Mouse (Mus musculus) forebrain, embryonic 14.5 days (tissue): ENCODE measurements at regions not wholly inside any gene's neighbourhood (a gene's known extent, or its start where the extent isn't known, plus 50 kb on each side); places are given as distances from the start of the nearest gene placed in this dataset.

Experiments
- ATAC-seq: fragments of 200-750 bp; cut with Nextera tagmentation; 2 replicates; pipeline ENCODE4 v1.8.0; 2017; ENCODE audit warnings: mild to moderate bottlenecking, moderate library complexity
- DNase-seq: peaks from one replicate; pipeline ENCODE4 v3.0.0-alpha.2; 2015; ENCODE audit warnings: low spot score
- H3K27ac ChIP-seq: fragments of 300-500 bp; sonication (generic); 2 replicates; pipeline ENCODE4 v1.5.1; 2014; ENCODE audit warnings: low read depth, mild to moderate bottlenecking, control low read depth, low read length, moderate library complexity
- H3K27me3 ChIP-seq: fragments of 300-500 bp; sonication (generic); replicated peaks from 2 replicates; pipeline ENCODE4 v1.6.1; 2014; ENCODE audit warnings: low read length, control low read depth, mixed read lengths; ENCODE audit not compliant: control insufficient read depth, insufficient read depth
- H3K36me3 ChIP-seq: fragments of 300-500 bp; sonication (generic); 2 replicates; pipeline ENCODE4 v1.6.1; 2014; ENCODE audit warnings: low read length, control low read depth; ENCODE audit not compliant: control insufficient read depth, insufficient read depth
- H3K4me1 ChIP-seq: fragments of 300-500 bp; sonication (generic); 2 replicates; pipeline ENCODE4 v1.6.1; 2014; ENCODE audit warnings: antibody characterized with exemption, low read length, control low read depth; ENCODE audit not compliant: control insufficient read depth, insufficient read depth
- H3K4me2 ChIP-seq: fragments of 300-500 bp; sonication (generic); 2 replicates; pipeline ENCODE4 v1.6.1; 2014; ENCODE audit warnings: mild to moderate bottlenecking, control low read depth, low read length
- H3K4me3 ChIP-seq: fragments of 300-500 bp; sonication (generic); 2 replicates; pipeline ENCODE4 v1.5.1; 2014; ENCODE audit warnings: low read depth, low read length, control low read depth
- H3K9ac ChIP-seq: fragments of 300-500 bp; sonication (generic); 2 replicates; pipeline ENCODE4 v1.6.1; 2014; ENCODE audit warnings: mild to moderate bottlenecking, low read length, control low read depth, moderate library complexity
- H3K9me3 ChIP-seq: fragments of 300-500 bp; sonication (generic); replicated peaks from 2 replicates; pipeline ENCODE4 v1.6.1; 2016; ENCODE audit warnings: low read length, control low read depth, mixed read lengths; ENCODE audit not compliant: control insufficient read depth
- WGBS: fragments of 180-500 bp; shearing (Covaris S2); extraction: QIAGEN DNeasy Blood & Tissue Kit; methylation state at CpG from one replicate; pipeline ENCODE4 v1.1.7; 2014; 5-methylcytosine and 5-hydroxymethylcytosine counted together

DNA sequence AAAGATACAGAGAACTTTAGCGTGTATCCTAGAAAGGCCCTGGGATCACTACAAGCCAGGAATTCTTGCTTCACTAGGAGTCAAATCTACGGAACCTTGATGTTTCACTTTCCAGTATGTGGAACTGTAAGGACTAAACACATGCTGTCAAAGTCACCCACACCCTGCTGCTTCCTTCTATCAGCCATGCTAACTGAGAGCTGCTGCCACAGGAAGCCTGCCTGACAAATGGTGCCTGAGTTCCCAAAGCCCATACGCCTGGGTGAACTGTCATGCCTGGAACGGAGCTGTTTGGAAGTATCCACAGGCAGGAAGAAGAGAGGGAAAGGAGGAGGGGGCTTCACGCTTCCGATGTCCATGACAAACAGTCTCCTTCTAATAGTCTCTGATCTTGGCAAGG lies 644.2 kb upstream of the Cdh5 start:
- H3K27me3 ChIP-seq, result no peaks in the 10 kb centered on the region
- H3K9ac ChIP-seq, result no peak overlapping the region
- DNase-seq, result no peak
- no peak overlapping the region for H3K4me3 ChIP-seq
- 86% methylated on average over 6 of the region's 6 CpGs for WGBS
- 0 out of 2 replicates have a peak, but pooled peaks cover 3% of the 10 kb centered on the region for H3K9me3 ChIP-seq
- H3K4me1 ChIP-seq, result no peaks in the 10 kb centered on the region
- H3K27ac ChIP-seq, result no peak overlapping the region
- no peak for ATAC-seq
- no peak overlapping the region for H3K4me2 ChIP-seq
- no peaks in the 10 kb centered on the region for H3K36me3 ChIP-seq

DNA sequence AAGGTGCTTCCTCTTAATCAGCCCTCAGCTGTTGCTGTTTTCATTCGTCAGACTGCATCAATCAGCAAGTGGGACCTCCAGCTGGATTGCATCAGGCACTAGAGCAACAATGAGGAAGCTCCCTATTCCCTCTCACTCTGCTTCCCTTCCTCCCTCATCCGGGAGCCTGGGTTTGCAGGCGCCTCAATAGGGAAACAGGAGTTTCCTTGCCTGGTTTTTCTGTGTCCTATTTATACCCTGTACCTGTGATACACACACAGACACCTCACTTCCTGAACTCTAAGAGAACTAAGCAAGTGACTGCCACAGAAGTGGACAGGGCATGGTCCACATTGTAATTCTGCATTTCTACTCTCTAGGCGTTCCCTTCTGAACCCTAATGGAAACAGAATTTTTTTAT lies 637.9 kb upstream of the Cdh5 start:
- 84% methylated on average over 4 of the region's 4 CpGs for WGBS
- Histone ChIP-seq H3K4me1 (peaks cover 6% of the 10 kb centered on the region; the same call in 1 of the 2 replicates), H3K9ac (no peak overlapping the region), H3K27me3 (no peaks in the 10 kb centered on the region), H3K36me3 (no peaks in the 10 kb centered on the region), H3K9me3 (0 out of 2 replicates have a peak, but pooled peaks cover 3% of the 10 kb centered on the region), H3K4me3 (no peak overlapping the region), H3K4me2 (no peak overlapping the region), H3K27ac (no peak overlapping the region)
- ATAC-seq (no peak), DNase-seq (no peak)

DNA sequence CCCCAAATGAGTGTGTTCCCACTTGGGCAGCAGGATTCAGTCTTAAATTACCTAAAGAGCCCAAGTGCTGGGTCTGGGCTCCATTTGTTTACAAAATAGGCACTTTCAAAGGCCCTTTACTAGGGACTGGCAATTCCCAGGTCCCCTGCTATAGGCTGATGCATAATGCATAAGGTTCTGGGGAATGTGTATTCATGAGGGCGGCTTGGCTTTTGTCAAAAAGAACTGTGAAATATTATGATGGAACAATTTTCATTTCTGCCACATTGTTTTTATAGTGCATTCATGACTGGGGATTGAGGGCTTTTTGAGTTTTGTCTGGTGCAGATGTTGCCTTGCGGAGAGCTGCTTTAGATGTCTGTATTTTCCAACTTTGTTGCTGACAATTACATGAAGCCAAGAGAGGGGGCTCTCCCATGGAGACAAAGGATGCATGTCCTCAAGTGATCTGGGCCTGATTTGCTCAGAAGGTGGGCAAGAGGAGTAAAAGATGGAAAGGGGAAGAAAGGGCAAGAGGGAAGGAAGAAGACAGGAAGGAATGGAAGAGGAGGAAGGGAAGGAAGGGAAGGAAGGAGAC lies 636.6 kb upstream of the Cdh5 start:
- 47% methylated on average over 2 of the region's 2 CpGs for WGBS
- DNase-seq (peak; percentile 60), ATAC-seq (peak; percentile 82)
- Histone ChIP-seq H3K4me3 (no peak overlapping the region), H3K4me1 (peaks cover 6% of the 10 kb centered on the region; the same call in 1 of the 2 replicates), H3K4me2 (no peak overlapping the region), H3K27me3 (no peaks in the 10 kb centered on the region), H3K9me3 (0 out of 2 replicates have a peak, but pooled peaks cover 3% of the 10 kb centered on the region), H3K9ac (no peak overlapping the region), H3K36me3 (no peaks in the 10 kb centered on the region), H3K27ac (no peak overlapping the region)

DNA sequence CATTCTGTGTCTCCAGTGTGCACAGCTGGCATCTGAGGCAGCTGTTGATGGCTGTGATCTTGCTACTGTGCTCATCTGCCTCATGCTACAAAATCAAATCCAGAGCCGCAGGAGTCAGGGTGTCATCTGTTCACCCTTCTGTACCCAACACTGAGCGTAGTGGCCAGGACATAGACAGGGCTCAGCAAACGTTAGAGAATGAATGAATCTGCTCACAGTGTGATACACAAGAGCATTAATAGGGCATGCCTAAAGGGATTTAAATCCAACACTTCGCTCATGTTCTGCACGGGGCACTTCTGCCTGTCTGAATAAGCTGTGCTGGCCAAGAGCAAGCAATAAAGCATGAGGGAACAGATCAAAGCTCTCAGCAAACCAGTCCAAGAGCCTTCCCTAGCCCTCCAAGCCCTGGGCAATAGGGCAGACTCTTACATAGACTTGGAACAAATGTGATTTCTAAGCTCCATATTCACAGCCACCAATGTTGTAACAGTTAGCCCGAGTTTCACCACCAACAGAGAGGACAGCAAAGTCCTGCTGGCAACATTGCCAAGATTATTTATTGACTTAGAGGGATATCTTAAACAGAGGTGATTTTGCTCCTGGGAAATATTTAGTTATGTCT lies 633.8 kb upstream of the Cdh5 start:
- WGBS, result 67% methylated on average over 6 of the region's 6 CpGs
- H3K4me3 ChIP-seq, result no peak overlapping the region
- DNase-seq, result no peak
- H3K27me3 ChIP-seq, result no peaks in the 10 kb centered on the region
- no peaks in the 10 kb centered on the region for H3K36me3 ChIP-seq
- ATAC-seq, result no peak
- H3K9me3 ChIP-seq, result no peaks in the 10 kb centered on the region
- H3K4me2 ChIP-seq, result no peak overlapping the region
- H3K27ac ChIP-seq, result no peak overlapping the region
- H3K4me1 ChIP-seq, result peaks cover 6% of the 10 kb centered on the region; the same call in 1 of the 2 replicates
- H3K9ac ChIP-seq, result no peak overlapping the region

DNA sequence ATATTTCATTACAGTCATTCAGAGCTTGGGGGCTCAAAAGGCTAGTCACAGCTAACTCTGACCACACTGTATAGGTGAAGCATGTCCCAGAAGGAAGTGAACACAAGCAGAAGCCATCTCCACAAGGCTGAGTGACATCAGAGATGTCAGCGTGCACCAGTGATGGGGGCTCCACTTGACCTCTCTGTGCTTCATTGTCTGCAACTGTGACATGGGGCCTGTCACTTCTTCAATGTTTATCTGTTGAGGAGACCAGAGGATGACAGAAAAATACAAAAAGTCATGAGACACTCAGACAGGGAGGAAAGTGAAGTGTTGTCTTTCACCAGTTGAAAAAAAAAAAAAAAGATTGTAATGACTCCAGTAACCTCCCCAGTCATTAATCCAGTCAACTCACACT lies 632.4 kb upstream of the Cdh5 start:
- H3K4me3 ChIP-seq, result no peak overlapping the region
- H3K27ac ChIP-seq, result no peak overlapping the region
- DNase-seq (no peak), ATAC-seq (no peak)
- no peak overlapping the region for H3K4me2 ChIP-seq
- peaks cover 6% of the 10 kb centered on the region; the same call in 1 of the 2 replicates for H3K4me1 ChIP-seq
- 88% methylated on average over 1 of the region's 1 CpGs for WGBS
- H3K27me3 ChIP-seq, result no peaks in the 10 kb centered on the region
- no peak overlapping the region for H3K9ac ChIP-seq
- H3K9me3 ChIP-seq, result no peaks in the 10 kb centered on the region; the same call in 1 of the 2 replicates
- no peaks in the 10 kb centered on the region for H3K36me3 ChIP-seq

DNA sequence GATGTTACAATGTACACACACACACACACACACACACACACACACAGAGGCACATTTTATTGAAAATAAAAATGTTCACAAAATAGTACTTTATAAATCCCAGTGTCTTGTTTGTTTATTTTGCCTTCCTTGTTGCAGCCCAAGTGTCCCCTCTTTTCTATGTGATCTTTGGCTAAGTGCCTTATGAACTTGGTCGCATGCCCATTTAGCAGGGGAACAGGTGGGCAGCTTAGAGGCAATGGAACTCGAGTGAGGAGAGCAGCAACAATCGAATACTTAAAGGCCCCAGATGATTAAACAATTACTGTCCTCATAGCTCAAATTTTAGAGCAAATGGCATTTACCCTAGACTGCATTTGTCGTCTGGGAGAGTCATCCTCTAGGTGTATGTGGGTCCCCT lies 631.1 kb upstream of the Cdh5 start:
- DNase-seq (no peak), ATAC-seq (no peak)
- Histone ChIP-seq H3K9ac (no peak overlapping the region), H3K9me3 (no peaks in the 10 kb centered on the region; the same call in 1 of the 2 replicates), H3K36me3 (no peaks in the 10 kb centered on the region), H3K4me2 (no peak overlapping the region), H3K4me1 (no peaks in the 10 kb centered on the region), H3K27ac (no peak overlapping the region), H3K4me3 (no peak overlapping the region), H3K27me3 (0 out of 2 replicates have a peak, but pooled peaks cover 2% of the 10 kb centered on the region)
- 44% methylated on average over 4 of the region's 4 CpGs for WGBS

DNA sequence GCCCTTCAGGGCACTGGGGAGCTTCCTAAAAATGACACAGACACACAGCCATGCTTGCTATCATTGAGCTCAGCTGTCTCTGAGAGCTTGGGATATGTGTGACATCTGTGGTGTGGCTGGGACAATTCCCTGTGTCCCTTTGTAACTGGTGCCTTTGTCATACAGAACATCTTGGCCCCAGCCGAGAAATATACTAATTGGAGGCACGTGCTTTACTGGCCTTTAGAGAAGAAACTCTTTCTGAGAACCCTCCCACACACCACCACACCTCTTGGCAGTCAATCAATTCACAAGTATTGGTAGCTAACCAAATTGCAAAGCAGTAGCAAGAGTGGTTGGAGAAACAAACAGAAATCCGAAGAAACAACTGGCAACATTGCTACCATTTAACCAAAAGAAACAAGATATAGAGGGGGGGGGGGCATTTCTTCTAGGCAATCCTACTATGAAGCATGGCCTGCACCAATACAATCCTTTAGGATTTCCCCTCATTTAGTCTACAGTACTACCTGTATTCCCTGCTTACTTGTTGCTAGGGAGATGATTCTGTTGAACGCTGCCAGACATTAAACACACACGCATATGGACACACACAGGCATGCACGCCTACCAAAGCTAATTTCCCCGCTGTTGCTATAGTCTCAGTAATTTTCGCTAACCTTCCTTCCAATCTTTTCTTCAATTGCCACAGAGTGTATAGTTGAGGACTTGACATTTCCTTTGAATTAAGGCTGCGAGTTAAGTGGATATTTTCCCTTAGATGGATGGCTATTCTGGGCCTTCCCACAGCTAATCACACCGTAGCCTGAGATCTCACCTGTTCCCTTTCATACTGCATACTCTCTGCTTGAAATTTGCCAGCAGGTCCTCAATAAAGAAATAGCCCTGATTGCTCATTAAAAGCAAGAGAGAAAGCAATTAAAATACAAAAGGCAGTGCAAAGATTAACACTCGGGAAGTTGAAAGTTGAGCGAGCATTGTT lies 625.3 kb upstream of the Cdh5 start:
- 16% methylated on average over 12 of the region's 12 CpGs for WGBS
- Histone ChIP-seq H3K27ac (no peak overlapping the region), H3K27me3 (0 out of 2 replicates have a peak, but pooled peaks cover 2% of the 10 kb centered on the region), H3K9me3 (no peaks in the 10 kb centered on the region; the same call in 1 of the 2 replicates), H3K4me1 (peaks cover 2% of the 10 kb centered on the region; the same call in 1 of the 2 replicates), H3K9ac (no peak overlapping the region), H3K4me3 (no peak overlapping the region), H3K4me2 (no peak overlapping the region), H3K36me3 (no peaks in the 10 kb centered on the region)
- ATAC-seq (peak; percentile 68; the same call in 1 of the 2 replicates), DNase-seq (peak; percentile 63)

DNA sequence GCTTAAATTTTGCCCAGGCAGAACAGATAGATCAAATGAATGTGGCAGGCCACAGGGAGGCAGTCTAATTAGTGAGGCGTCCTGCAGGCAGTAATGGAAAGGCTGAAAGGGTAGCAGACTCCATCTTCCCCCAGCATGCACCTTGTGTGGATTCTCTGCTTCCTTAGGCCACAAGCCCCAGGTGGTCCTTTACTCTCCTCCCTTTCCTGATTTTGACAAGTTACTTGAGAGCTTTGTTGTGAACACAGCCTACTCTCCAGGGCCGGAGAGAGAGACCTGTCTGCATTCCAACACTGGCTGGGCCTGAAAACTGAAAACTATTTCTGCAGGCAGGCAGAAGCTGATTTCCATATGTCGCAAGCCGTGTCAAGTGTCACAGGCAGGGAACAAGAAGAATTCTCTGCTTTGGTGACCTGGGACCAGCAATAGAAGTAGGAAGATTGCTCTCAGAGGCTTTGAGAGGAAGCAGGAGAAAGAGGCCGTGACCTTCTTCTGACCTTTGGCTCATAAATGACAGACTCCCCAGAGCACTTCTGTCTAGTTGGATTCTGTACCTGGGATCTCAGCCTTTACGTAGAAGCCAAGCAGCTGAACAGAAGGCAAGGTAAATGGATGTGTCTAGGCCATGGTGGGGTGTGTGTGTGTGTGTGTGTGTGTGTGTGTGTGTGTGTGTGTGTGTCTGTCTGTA lies 619.2 kb upstream of the Cdh5 start:
- Histone ChIP-seq H3K4me2 (no peak overlapping the region), H3K27ac (no peak overlapping the region), H3K9me3 (no peaks in the 10 kb centered on the region), H3K4me3 (no peak overlapping the region), H3K27me3 (no peaks in the 10 kb centered on the region), H3K9ac (no peak overlapping the region), H3K36me3 (no peaks in the 10 kb centered on the region), H3K4me1 (no peaks in the 10 kb centered on the region)
- DNase-seq (peak; percentile 32), ATAC-seq (peak; percentile 73)
- 24% methylated on average over 6 of the region's 6 CpGs for WGBS
